Mouse (Mus musculus) hindbrain, embryonic 13.5 days (tissue): Measurements from ENCODE around the gene Aloxe3. TPM values are rescaled to one million over a fixed set of nuclear protein-coding genes. Genes with fewer than 3 reads are reported as not detected.
A peak's percentile ranks its signal among the peaks of the same experiment; 100 is the strongest.

Source experiments
- ATAC-seq: fragments of 200-750 bp; cut with Nextera tagmentation; 2 replicates; pipeline ENCODE4 v1.8.0; 2017; ENCODE audit warnings: moderate TSS enrichment; ENCODE audit not compliant: low FRiP score
- H3K27ac ChIP-seq: fragments of 300-500 bp; sonication (generic); 2 replicates; pipeline ENCODE4 v1.5.1; 2015; ENCODE audit warnings: inconsistent platforms, mild to moderate bottlenecking, moderate library complexity
- H3K27me3 ChIP-seq: fragments of 300-500 bp; sonication (generic); 2 replicates; pipeline ENCODE4 v1.6.1; 2015; ENCODE audit warnings: mild to moderate bottlenecking, inconsistent platforms
- H3K36me3 ChIP-seq: fragments of 300-500 bp; sonication (generic); 2 replicates; pipeline ENCODE4 v1.6.1; 2015; ENCODE audit warnings: mild to moderate bottlenecking, inconsistent platforms
- H3K4me1 ChIP-seq: fragments of 300-500 bp; sonication (generic); replicated peaks from 2 replicates; pipeline ENCODE4 v1.6.1; 2015; ENCODE audit warnings: inconsistent platforms
- H3K4me2 ChIP-seq: fragments of 300-500 bp; sonication (generic); 2 replicates; pipeline ENCODE4 v1.6.1; 2015; ENCODE audit warnings: inconsistent platforms, mild to moderate bottlenecking, moderate library complexity
- H3K4me3 ChIP-seq: fragments of 300-500 bp; sonication (generic); 2 replicates; pipeline ENCODE4 v1.5.1; 2015; ENCODE audit warnings: mild to moderate bottlenecking, inconsistent platforms
- H3K9ac ChIP-seq: fragments of 300-500 bp; sonication (generic); 2 replicates; pipeline ENCODE4 v1.6.1; 2015; ENCODE audit warnings: mild to moderate bottlenecking, inconsistent platforms
- H3K9me3 ChIP-seq: fragments of 300-500 bp; sonication (generic); 2 replicates; pipeline ENCODE4 v1.6.1; 2016; ENCODE audit warnings: inconsistent platforms
- WGBS: fragments of 180-500 bp; shearing (Covaris S2); methylation state at CpG from one replicate; pipeline ENCODE4 v1.1.7; 2015; 5-methylcytosine and 5-hydroxymethylcytosine counted together
- polyA plus RNA-seq: library from polyadenylated mRNA; unstranded; fragments of >200 nt; fragmentation: Nextera tagmentation; extraction: Ambion mirVana; gene quantifications from 2 replicates; pipeline ENCODE4 v1.2.1, GENCODE M21; 2015

The Aloxe3 gene
- 0.71 and 1.3 TPM in 2 replicates for polyA plus RNA-seq

DNA sequence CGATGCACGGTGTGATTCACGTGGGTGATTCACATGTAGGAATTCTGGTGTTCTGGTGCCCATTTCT is at the start of gene Aloxe3:
Aloxe3 (plus strand) TSS at position 45 of the 67 bp plus-strand sequence.
- WGBS, result 0% methylated on average over 3 of the region's 3 CpGs
- ATAC-seq, result no peak

DNA sequence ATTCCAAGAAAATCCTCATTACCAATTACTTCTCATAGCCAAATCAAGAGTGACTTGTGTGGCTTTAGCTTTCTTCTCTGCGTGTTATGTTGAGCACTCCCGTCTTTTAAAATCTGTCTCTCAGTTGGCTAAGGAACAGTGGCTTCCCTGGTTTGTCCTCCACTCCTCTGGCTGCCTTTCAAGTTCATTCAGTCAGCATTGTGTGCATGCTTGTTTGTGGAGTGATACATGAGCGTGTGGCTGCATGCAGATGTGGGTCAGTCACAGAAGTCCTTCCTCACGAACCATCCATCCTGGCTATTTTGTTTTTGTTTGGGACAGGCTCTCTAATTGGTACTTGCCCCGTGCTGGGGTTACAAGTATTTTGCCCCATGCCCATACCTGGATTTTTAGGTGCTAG is 49.1 kb upstream of the Aloxe3 start:
- no peak overlapping the region for H3K4me2 ChIP-seq
- no peak overlapping the region for H3K9ac ChIP-seq
- no peak for ATAC-seq
- no peaks in the 10 kb centered on the region for H3K36me3 ChIP-seq
- H3K27ac ChIP-seq, result no peak overlapping the region
- H3K9me3 ChIP-seq, result no peaks in the 10 kb centered on the region
- no peak overlapping the region for H3K4me3 ChIP-seq
- peaks cover 23% of the 10 kb centered on the region for H3K4me1 ChIP-seq
- 60% methylated on average over 5 of the region's 5 CpGs for WGBS
- H3K27me3 ChIP-seq, result no peaks in the 10 kb centered on the region

More for the DNA sequence above, at the start of gene Aloxe3:
- Histone ChIP-seq H3K4me2 (peak within 1 kb of the TSS; percentile 73), H3K27me3 (peaks cover 40% of the 10 kb centered on the region), H3K4me3 (peak within 1 kb of the TSS; percentile 51), H3K9me3 (no peaks in the 10 kb centered on the region), H3K9ac (peak within 1 kb of the TSS; percentile 70), H3K36me3 (no peaks in the 10 kb centered on the region), H3K27ac (peak within 1 kb of the TSS; percentile 63), H3K4me1 (peaks cover 36% of the 10 kb centered on the region)

DNA sequence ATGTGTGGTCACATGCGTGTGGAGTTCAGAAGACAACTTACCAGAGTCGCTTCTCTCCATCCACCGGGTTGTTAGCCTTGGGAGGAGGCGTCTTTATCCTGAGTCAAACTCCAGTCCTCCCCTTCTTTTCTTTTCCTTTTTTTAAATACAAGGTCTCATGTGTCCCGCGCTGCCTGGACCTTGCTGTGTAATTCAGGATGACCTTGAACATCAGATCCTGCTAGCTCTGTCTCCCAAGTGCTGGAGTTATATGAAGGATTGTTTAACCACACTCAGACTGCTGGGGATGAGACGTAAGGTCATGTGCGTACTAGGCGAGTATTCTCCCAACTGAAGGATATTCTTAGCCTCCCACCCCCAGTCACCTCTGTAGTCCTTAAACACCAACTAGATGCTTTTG is 48.4 kb upstream of the Aloxe3 start:
- Histone ChIP-seq H3K27me3 (no peaks in the 10 kb centered on the region), H3K36me3 (no peaks in the 10 kb centered on the region), H3K27ac (no peak overlapping the region), H3K9me3 (no peaks in the 10 kb centered on the region), H3K4me1 (peaks cover 15% of the 10 kb centered on the region), H3K4me2 (no peak overlapping the region), H3K4me3 (no peak overlapping the region), H3K9ac (no peak overlapping the region)
- ATAC-seq, result no peak
- WGBS, result 85% methylated on average over 9 of the region's 9 CpGs

DNA sequence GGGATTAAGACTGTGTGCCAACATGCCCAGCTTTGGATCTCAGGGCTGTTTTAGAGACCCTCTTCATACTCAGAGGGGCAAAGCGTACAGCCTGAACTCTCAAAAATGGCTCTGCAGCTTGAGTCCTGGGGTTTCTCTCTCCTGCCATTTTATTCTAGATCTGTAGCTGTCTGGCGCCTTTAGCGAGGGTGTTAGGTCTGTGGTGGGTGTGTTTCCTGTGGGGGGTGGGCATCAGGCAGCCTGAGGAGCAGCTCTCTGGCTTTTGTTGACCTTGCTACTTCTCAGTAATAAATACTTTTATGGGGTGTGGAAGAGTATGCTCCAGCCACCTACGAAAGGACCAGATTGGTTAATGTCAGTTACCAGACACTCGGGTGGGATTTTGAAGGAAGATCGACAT is 47.7 kb upstream of the Aloxe3 start:
- Histone ChIP-seq H3K4me3 (no peak overlapping the region), H3K9ac (no peak overlapping the region), H3K27me3 (no peaks in the 10 kb centered on the region), H3K4me1 (peaks cover 12% of the 10 kb centered on the region; the same call in 1 of the 2 replicates), H3K9me3 (no peaks in the 10 kb centered on the region), H3K4me2 (no peak overlapping the region), H3K36me3 (no peaks in the 10 kb centered on the region), H3K27ac (no peak overlapping the region)
- WGBS, result 85% methylated on average over 6 of the region's 6 CpGs
- no peak for ATAC-seq

DNA sequence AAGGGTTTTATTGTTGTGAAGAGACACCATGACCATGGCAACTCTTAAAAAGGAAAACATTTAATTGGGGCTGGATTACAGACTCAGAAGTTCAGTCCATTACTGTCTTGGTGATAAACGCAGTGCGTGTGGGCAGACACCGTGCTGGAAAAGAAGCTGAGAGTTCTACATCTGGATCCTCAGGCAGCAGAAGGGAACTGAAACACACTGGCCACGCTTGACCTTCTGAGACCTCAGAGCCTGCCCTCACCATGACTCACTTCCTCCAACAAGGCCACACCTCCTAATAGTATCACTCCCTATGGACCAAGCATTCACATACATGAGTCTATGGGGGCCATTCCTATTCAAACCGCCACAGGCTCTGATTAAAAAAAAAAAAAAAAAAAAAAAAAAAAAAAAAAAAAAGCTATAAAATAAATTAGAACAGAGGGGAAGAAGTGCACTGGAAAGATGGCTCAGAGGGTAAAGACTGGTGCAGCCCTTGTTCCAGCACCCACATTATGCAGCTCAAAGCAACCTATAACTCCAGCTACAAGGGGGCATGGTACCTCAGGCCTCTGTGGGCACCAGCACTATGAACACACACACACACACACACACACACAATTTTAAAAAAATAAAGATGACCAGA is 46.8 kb upstream of the Aloxe3 start:
- Histone ChIP-seq H3K4me3 (no peak overlapping the region), H3K4me1 (peaks cover 12% of the 10 kb centered on the region; the same call in 1 of the 2 replicates), H3K9ac (no peak overlapping the region), H3K9me3 (no peaks in the 10 kb centered on the region), H3K27ac (no peak overlapping the region), H3K27me3 (no peaks in the 10 kb centered on the region), H3K4me2 (no peak overlapping the region), H3K36me3 (no peaks in the 10 kb centered on the region)
- ATAC-seq, result no peak
- WGBS, result 75% methylated on average over 5 of the region's 5 CpGs

DNA sequence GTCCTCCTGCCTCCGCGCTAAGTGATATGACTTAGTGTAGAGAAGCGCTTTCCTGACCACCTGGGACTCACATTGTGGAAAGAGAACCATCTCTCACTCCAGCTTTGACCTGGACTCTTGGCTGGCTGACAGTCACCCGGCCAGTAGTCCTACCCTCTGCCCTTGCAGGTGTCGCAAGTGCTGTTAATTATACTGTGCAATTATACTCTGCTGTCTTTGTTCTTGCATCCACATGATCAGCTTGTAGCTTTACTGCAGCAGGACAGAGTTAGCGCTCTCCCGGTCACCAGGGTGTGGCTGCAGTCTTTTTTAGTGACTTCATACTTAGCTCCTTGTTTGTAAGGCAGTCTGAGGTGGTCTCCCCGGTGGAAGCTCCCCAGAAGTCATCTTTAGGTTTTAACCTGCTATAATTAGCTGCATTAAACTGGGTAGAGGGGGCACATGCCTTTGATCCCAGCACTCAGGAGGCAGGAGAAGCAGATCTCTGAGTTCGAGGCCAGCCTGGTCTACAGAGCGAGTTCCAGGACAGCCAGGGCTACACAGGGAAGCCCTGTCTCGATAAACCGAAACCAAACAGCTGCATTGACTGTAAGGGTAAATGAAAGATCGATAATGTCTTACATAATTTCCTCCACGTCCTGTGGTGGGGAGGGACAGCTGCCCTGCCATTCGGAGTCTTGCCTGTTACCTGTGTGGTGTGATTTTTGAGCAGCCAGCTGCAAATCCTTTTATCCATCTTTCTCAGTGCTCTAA is 45.4 kb upstream of the Aloxe3 start:
- Histone ChIP-seq H3K4me3 (no peak overlapping the region), H3K27ac (no peak overlapping the region), H3K9ac (no peak overlapping the region), H3K4me2 (no peak overlapping the region), H3K4me1 (peaks cover 4% of the 10 kb centered on the region; the same call in 1 of the 2 replicates), H3K27me3 (no peaks in the 10 kb centered on the region), H3K36me3 (no peaks in the 10 kb centered on the region), H3K9me3 (no peaks in the 10 kb centered on the region)
- no peak for ATAC-seq
- 83% methylated on average over 15 of the region's 15 CpGs for WGBS

DNA sequence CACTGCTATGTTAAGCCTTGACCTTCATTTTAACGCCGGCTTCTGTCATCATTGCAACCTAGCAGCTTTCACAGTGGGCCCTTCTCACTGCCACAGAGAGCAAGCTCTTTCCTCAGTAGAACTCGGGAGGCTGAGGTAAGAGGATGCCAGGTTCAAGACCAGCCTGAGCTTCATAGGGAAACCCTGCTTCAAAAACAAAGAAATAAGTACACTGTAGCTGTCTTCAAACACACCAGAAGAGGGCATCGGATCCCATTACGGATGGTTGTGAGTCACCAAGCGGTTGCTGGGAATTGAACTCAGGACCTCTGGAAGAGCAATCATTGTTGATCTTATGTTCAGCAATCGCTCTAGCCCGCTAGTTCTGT is 44.9 kb upstream of the Aloxe3 start:
- no peak overlapping the region for H3K9ac ChIP-seq
- no peak overlapping the region for H3K4me2 ChIP-seq
- ATAC-seq, result no peak
- no peaks in the 10 kb centered on the region for H3K36me3 ChIP-seq
- H3K9me3 ChIP-seq, result no peaks in the 10 kb centered on the region
- no peaks in the 10 kb centered on the region for H3K27me3 ChIP-seq
- H3K4me1 ChIP-seq, result peaks cover 4% of the 10 kb centered on the region; the same call in 1 of the 2 replicates
- H3K27ac ChIP-seq, result no peak overlapping the region
- 91% methylated on average over 8 of the region's 8 CpGs for WGBS
- H3K4me3 ChIP-seq, result no peak overlapping the region

DNA sequence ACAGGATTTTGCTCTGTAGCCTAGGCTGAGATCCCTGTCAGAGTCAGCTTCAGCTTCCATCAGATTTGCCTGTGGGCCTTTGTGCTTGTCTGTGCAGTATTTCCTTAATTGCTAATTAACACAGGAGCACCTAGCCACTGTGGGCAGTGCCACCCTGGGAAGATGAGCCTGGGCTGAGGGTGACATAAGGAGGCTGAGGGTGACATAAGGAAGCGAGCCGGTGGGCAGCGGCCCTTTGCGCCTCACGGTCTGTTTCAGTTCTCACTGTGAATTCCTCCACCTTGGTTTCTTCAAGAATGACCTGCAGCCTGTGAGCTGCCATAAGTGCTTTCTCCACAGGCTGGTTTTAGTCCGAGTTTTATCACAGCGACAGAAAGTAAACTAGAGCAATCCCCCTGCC is 44.1 kb upstream of the Aloxe3 start:
- no peak for ATAC-seq
- H3K27ac ChIP-seq, result no peak overlapping the region
- WGBS, result 87% methylated on average over 7 of the region's 7 CpGs

DNA sequence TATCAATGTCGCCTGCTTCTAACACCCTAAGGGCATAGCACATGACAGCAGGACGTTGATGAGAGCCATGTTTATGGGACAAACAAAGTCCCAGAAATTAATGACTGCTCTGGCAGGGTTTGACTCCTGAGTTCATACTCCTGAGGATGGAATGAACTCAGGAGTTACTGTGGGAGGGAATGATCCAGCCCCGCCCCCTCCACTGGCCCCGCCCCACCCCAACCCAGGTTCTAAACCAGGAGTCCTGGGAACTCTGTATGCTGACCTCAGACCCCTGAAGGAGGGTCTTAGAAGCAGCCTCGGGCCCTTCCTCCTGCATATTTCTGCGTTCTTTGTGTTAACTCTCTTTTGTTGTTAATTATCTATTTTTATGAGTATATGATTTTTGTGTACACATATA is 40.1 kb upstream of the Aloxe3 start:
- no peak for ATAC-seq
- H3K36me3 ChIP-seq, result peaks cover 9% of the 10 kb centered on the region
- H3K27me3 ChIP-seq, result no peaks in the 10 kb centered on the region
- WGBS, result 66% methylated on average over 6 of the region's 6 CpGs
- no peak overlapping the region for H3K9ac ChIP-seq
- H3K27ac ChIP-seq, result no peak overlapping the region
- H3K9me3 ChIP-seq, result no peaks in the 10 kb centered on the region
- H3K4me2 ChIP-seq, result no peak overlapping the region
- peaks cover 29% of the 10 kb centered on the region for H3K4me1 ChIP-seq
- no peak overlapping the region for H3K4me3 ChIP-seq

More for the DNA sequence above, 44.1 kb upstream of the Aloxe3 start:
- Histone ChIP-seq H3K4me3 (no peak overlapping the region), H3K27me3 (no peaks in the 10 kb centered on the region), H3K36me3 (no peaks in the 10 kb centered on the region), H3K9me3 (no peaks in the 10 kb centered on the region), H3K9ac (no peak overlapping the region), H3K4me1 (peaks cover under 1% of the 10 kb centered on the region; the same call in 1 of the 2 replicates), H3K4me2 (no peak overlapping the region)

DNA sequence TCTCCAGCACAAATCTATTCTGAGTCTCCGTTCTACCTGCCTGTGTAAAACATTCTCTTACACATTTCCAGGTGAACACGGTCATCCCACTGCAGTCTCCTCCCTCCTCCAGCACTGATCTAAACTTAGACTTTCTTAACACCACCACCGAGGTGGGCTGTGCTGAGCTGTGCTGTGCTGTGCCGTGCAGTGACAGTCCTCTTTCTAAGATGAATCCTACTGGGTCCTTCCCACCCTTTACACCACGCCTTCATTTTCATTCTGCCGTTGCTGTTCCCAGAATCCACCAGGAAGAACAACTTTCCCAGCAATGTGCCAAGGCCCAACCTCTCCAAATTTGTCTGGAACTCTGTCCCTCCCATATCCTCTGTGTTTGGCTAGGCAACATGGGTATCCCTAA is 39.3 kb upstream of the Aloxe3 start:
- peaks cover 36% of the 10 kb centered on the region for H3K4me1 ChIP-seq
- 74% methylated on average over 6 of the region's 6 CpGs for WGBS
- no peak overlapping the region for H3K4me3 ChIP-seq
- H3K36me3 ChIP-seq, result peaks cover 16% of the 10 kb centered on the region
- H3K9ac ChIP-seq, result no peak overlapping the region; the same call in 1 of the 2 replicates
- H3K4me2 ChIP-seq, result no peak overlapping the region
- H3K27ac ChIP-seq, result peak overlapping the region; percentile 42; the same call in 1 of the 2 replicates
- no peaks in the 10 kb centered on the region for H3K27me3 ChIP-seq
- ATAC-seq, result no peak
- H3K9me3 ChIP-seq, result no peaks in the 10 kb centered on the region

DNA sequence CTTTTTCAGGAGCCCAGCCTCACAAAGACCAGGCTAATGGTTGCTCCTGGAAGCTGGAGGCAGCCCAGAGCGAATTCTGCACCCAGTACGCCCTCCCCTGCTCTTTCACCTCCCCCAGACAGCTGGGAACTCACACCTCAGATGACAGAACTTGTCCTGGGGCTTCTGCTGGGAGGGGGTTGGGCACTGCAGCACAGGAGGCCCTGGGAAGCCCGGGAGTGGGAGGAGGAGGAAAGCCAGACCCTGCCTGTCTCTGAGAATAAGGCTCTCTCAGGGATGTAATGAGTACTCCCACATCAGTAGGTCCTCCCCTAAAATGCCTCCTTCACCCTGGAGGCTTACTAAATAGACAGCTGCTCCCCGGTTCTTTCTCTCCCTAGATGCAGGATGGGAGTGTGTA is 38.6 kb upstream of the Aloxe3 start:
- no peak for ATAC-seq
- Histone ChIP-seq H3K9ac (peak overlapping the region; percentile 24; the same call in 1 of the 2 replicates), H3K27ac (peak overlapping the region; percentile 98)

DNA sequence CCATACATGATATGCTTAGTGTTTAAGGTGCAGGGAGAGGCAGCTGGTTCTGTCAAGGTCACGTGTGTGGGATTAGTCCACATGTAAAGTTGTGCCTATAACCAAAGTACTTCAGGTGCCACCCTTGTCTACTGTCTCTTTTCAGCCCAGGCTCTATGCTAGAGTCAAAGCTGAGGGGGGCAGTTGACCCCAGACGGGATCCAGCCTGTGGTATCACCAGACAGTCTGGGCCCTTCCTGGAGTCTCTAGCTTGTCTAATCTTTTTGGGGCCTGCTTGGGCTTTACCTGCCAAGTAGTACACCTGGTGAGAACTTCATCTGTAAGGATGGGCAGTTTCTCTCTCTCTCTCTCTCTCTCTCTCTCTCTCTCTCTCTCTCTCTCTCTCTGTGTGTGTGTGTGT is 38.1 kb upstream of the Aloxe3 start:
- 0 out of 2 replicates have a peak overlapping the region, but pooled peaks have one; percentile 24 for H3K9ac ChIP-seq
- H3K4me2 ChIP-seq, result peak overlapping the region; percentile 96
- ATAC-seq, result no peak
- WGBS, result 60% methylated on average over 2 of the region's 2 CpGs
- H3K27me3 ChIP-seq, result no peaks in the 10 kb centered on the region
- peaks cover 45% of the 10 kb centered on the region for H3K4me1 ChIP-seq
- H3K27ac ChIP-seq, result peak overlapping the region; percentile 98
- H3K9me3 ChIP-seq, result no peaks in the 10 kb centered on the region
- peaks cover 24% of the 10 kb centered on the region for H3K36me3 ChIP-seq
- H3K4me3 ChIP-seq, result no peak overlapping the region

More for the DNA sequence above, 38.6 kb upstream of the Aloxe3 start:
- peaks cover 21% of the 10 kb centered on the region for H3K36me3 ChIP-seq
- no peaks in the 10 kb centered on the region for H3K27me3 ChIP-seq
- peaks cover 43% of the 10 kb centered on the region for H3K4me1 ChIP-seq
- H3K4me2 ChIP-seq, result no peak overlapping the region
- no peak overlapping the region for H3K4me3 ChIP-seq
- 36% methylated on average over 4 of the region's 4 CpGs for WGBS
- no peaks in the 10 kb centered on the region for H3K9me3 ChIP-seq
